Mouse (Mus musculus) forebrain, embryonic 16.5 days (tissue): Measurements from ENCODE around the gene Tm9sf4. TPM values are rescaled to one million over a fixed set of nuclear protein-coding genes. Genes with fewer than 3 reads are reported as not detected.

ENCODE experiments used
- ATAC-seq: fragments of 200-750 bp; cut with Nextera tagmentation; 2 replicates; pipeline ENCODE4 v1.8.0; 2017; ENCODE audit warnings: mild to moderate bottlenecking, moderate library complexity
- H3K27ac ChIP-seq: fragments of 300-500 bp; sonication (generic); 2 replicates; pipeline ENCODE4 v1.5.1; 2014; ENCODE audit warnings: low read length, control low read depth
- H3K27me3 ChIP-seq: fragments of 300-500 bp; sonication (generic); replicated peaks from 2 replicates; pipeline ENCODE4 v1.6.1; 2014; ENCODE audit warnings: low read length; ENCODE audit not compliant: control insufficient read depth, insufficient read depth
- H3K36me3 ChIP-seq: fragments of 300-500 bp; sonication (generic); 2 replicates; pipeline ENCODE4 v1.6.1; 2014; ENCODE audit not compliant: control insufficient read depth, insufficient read depth
- H3K4me1 ChIP-seq: fragments of 300-500 bp; sonication (generic); replicated peaks from 2 replicates; pipeline ENCODE4 v1.6.1; 2014; ENCODE audit warnings: low read length; ENCODE audit not compliant: control insufficient read depth, insufficient read depth
- H3K4me2 ChIP-seq: fragments of 300-500 bp; sonication (generic); 2 replicates; pipeline ENCODE4 v1.6.1; 2014; ENCODE audit warnings: mild to moderate bottlenecking, low read length, control low read depth
- H3K4me3 ChIP-seq: fragments of 300-500 bp; sonication (generic); replicated peaks from 2 replicates; pipeline ENCODE4 v1.5.1; 2014; ENCODE audit warnings: mild to moderate bottlenecking, low read length, control low read depth
- H3K9ac ChIP-seq: fragments of 300-500 bp; sonication (generic); replicated peaks from 2 replicates; pipeline ENCODE4 v1.6.1; 2014; ENCODE audit warnings: low read depth, low read length, control low read depth
- H3K9me3 ChIP-seq: fragments of 300-500 bp; sonication (generic); 2 replicates; pipeline ENCODE4 v1.6.1; 2016; ENCODE audit warnings: low read length; ENCODE audit not compliant: control insufficient read depth
- WGBS: fragments of 180-500 bp; shearing (Covaris S2); extraction: QIAGEN DNeasy Blood & Tissue Kit; methylation state at CpG from one replicate; pipeline ENCODE4 v1.1.7; 2014; 5-methylcytosine and 5-hydroxymethylcytosine counted together
- polyA plus RNA-seq: library from polyadenylated mRNA; unstranded; fragments of >200 nt; fragmentation: Nextera tagmentation; extraction: Ambion mirVana; gene quantifications from 2 replicates; pipeline ENCODE4 v1.2.1, GENCODE M21; 2015

The Tm9sf4 gene
- polyA plus RNA-seq, 1 experiment from 2014 or later, result 78.9 TPM

DNA sequence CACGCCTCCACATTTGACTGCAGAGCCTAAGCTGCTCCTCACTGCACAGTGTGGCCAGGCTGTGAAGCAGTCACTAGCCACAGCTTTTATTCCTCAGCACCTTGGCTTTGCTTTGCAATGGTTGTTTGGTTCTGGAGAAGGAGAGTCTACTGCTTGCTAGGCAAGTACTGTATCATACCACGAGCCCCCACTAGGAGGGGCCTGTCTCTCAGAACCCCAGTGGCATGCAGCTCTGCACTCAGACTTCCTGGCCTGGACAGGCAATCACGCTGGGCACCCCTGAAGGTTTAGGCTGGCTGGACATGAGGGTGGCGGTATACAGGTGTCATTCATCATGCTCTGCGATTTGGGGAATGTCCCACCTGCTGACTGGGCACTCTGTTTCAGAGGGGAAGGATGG is 26.9 kb upstream of the Tm9sf4 start:
- H3K9ac ChIP-seq, result no peak overlapping the region
- WGBS, result 31% methylated on average over 5 of the region's 5 CpGs
- no peak overlapping the region for H3K27ac ChIP-seq
- no peak overlapping the region for H3K4me2 ChIP-seq
- no peaks in the 10 kb centered on the region for H3K27me3 ChIP-seq
- no peaks in the 10 kb centered on the region for H3K36me3 ChIP-seq
- ATAC-seq, result no peak
- no peaks in the 10 kb centered on the region for H3K4me1 ChIP-seq
- H3K9me3 ChIP-seq, result no peaks in the 10 kb centered on the region
- H3K4me3 ChIP-seq, result no peak overlapping the region

DNA sequence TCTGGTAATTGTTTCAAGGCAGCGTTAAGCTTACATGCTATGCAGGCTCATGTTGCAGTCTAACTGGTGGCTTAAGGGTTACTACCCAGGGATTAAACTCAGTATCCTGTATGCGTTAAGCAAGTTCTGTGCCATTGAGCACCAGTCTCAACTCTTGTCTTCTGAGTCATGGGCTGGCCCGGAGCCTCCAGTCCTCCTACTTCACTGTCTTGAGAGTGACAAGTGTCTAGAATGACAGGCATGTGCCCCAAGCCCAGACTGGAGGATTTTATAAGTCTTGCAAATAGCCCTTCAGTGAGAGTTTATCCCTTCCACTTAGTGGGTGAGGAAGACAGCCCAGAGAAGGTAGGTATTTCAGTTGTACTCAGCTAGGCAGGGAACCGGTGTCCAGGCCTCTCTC is 24.9 kb upstream of the Tm9sf4 start:
- Histone ChIP-seq H3K27ac (no peak overlapping the region), H3K27me3 (no peaks in the 10 kb centered on the region), H3K9me3 (no peaks in the 10 kb centered on the region), H3K4me3 (no peak overlapping the region), H3K4me1 (0 out of 2 replicates have a peak, but pooled peaks cover 2% of the 10 kb centered on the region), H3K9ac (no peak overlapping the region), H3K4me2 (no peak overlapping the region), H3K36me3 (no peaks in the 10 kb centered on the region)
- 59% methylated on average over 4 of the region's 4 CpGs for WGBS
- no peak for ATAC-seq

- H3K9me3 ChIP-seq, result no peaks in the 10 kb centered on the region
- H3K4me3 ChIP-seq, result no peak overlapping the region
- H3K36me3 ChIP-seq, result no peaks in the 10 kb centered on the region
- 79% methylated on average over 7 of the region's 7 CpGs for WGBS
- no peak for ATAC-seq
- no peak overlapping the region for H3K9ac ChIP-seq
- no peaks in the 10 kb centered on the region; the same call in 1 of the 2 replicates for H3K27me3 ChIP-seq
- H3K4me2 ChIP-seq, result no peak overlapping the region
- H3K27ac ChIP-seq, result no peak overlapping the region
- H3K4me1 ChIP-seq, result 0 out of 2 replicates have a peak, but pooled peaks cover 2% of the 10 kb centered on the region
Observed at GRCm38 (mm10) chr2:153139158-153139557, 21.9 kb upstream of the Tm9sf4 start.

DNA sequence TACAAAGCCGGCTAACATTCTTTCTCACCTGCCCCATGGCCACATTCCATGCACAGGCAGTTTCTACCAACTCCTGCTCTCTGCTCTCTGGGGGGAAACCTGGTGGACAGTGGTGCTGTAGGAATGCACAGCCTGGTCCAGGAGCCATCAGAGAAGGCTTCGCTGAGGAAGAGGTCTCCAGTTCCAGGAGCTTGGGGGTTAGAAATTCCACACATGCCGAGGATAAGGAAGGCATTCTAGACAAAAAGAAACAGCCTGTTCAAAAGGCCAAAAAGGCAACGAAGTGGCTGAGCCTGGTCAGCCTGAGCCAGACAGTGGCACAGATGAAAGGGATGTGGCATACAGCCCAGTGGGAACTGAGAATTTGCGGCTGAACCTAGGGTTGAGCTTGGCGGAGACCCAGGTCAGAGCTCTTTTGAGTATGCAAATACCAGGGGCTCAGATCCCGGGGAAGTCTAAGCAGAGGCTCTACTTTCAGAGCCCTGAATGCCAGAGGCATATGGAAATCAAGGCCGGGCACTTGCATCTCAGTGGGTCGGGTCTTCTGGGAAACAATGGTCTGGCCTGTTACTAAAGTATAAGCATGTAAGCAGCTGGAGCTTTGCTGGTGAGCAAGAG is 21.0 kb upstream of the Tm9sf4 start:
- no peaks in the 10 kb centered on the region for H3K9me3 ChIP-seq
- peak; percentile 67; the same call in 1 of the 2 replicates for ATAC-seq
- 0 out of 2 replicates have a peak, but pooled peaks cover 2% of the 10 kb centered on the region for H3K4me1 ChIP-seq
- H3K36me3 ChIP-seq, result no peaks in the 10 kb centered on the region
- H3K27me3 ChIP-seq, result no peaks in the 10 kb centered on the region; the same call in 1 of the 2 replicates
- no peak overlapping the region for H3K9ac ChIP-seq
- H3K4me3 ChIP-seq, result no peak overlapping the region
- no peak overlapping the region for H3K4me2 ChIP-seq
- 5% methylated on average over 9 of the region's 9 CpGs for WGBS
- H3K27ac ChIP-seq, result no peak overlapping the region

- Histone ChIP-seq H3K27me3 (no peaks in the 10 kb centered on the region; the same call in 1 of the 2 replicates), H3K27ac (no peak overlapping the region), H3K9ac (no peak overlapping the region), H3K4me1 (0 out of 2 replicates have a peak, but pooled peaks cover 2% of the 10 kb centered on the region), H3K4me2 (no peak overlapping the region), H3K36me3 (no peaks in the 10 kb centered on the region), H3K4me3 (no peak overlapping the region), H3K9me3 (no peaks in the 10 kb centered on the region)
- 27% methylated on average over 10 of the region's 10 CpGs for WGBS
- no peak for ATAC-seq
Observed at GRCm38 (mm10) chr2:153142620-153143199, 18.4 kb upstream of the Tm9sf4 start.

DNA sequence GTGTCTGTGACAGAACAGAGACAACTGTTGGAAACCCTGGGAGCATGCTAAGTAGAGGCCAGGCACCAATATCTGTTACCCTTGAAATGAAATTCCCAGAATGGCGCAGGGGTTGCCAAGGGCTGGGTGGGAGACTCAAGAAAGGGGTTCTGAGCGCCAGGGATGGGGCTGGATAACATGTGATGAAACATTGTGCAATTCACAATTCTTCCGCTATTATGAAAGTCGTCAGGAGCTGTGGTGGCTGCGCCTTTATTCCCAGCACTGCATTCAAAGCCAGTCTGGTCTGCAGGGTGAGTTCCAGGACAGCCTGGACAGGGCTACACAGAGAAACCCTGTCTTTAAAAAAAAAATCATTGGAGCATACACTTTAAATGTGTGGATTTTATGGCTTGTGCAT is 15.8 kb upstream of the Tm9sf4 start:
- no peak for ATAC-seq

DNA sequence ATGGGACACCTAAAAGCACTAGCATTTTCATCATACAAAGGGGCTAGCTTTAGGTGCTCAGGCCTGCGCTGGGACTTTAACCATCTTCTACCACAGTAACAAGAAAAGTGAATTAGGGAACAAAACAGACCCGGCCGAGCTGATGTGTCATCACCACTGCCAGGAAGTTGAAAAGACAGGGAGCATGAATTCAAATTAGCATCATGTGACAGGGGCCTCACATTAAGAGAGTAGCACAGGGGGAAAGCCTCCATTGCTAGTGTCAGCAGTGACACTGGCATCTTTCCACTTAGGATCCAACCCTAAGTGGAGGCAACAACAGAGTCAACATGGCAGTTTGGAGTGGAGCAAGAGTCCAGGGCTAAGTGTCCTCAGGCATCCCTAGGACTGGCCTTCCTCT is 13.9 kb upstream of the Tm9sf4 start:
- H3K36me3 ChIP-seq, result no peaks in the 10 kb centered on the region
- no peak overlapping the region for H3K27ac ChIP-seq
- H3K4me2 ChIP-seq, result no peak overlapping the region
- H3K4me3 ChIP-seq, result no peak overlapping the region
- H3K9ac ChIP-seq, result no peak overlapping the region
- ATAC-seq, result no peak
- H3K9me3 ChIP-seq, result no peaks in the 10 kb centered on the region
- H3K27me3 ChIP-seq, result no peaks in the 10 kb centered on the region; the same call in none of the 2 replicates
- WGBS, result 70% methylated on average over 3 of the region's 3 CpGs
- no peaks in the 10 kb centered on the region for H3K4me1 ChIP-seq

More for the DNA sequence above, 15.8 kb upstream of the Tm9sf4 start:
- no peak overlapping the region for H3K4me3 ChIP-seq
- no peak overlapping the region for H3K9ac ChIP-seq
- no peaks in the 10 kb centered on the region for H3K9me3 ChIP-seq
- WGBS, result 65% methylated on average over 5 of the region's 5 CpGs
- no peaks in the 10 kb centered on the region for H3K36me3 ChIP-seq
- H3K4me2 ChIP-seq, result no peak overlapping the region
- H3K27ac ChIP-seq, result no peak overlapping the region
- no peaks in the 10 kb centered on the region; the same call in none of the 2 replicates for H3K27me3 ChIP-seq
- H3K4me1 ChIP-seq, result 0 out of 2 replicates have a peak, but pooled peaks cover 2% of the 10 kb centered on the region

DNA sequence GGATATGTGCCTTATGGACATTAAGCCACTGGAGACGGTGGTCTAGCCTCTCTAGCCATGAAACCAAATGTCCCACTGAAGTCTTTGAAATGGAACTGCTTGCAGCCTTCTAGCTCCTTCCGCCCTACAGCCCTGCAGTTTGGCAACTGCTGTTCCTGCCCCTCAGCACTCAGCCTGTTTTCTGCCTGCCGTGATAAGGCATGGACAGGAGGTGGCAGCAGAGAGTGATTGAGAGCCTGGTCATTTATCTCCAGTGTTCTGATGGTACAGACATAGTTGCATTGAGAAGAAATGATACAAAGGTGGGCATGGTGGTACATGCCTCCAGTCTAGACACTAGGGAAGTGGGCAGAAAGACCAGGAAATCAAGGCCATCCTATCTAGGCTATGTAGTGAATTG is 13.4 kb upstream of the Tm9sf4 start:
- Histone ChIP-seq H3K36me3 (no peaks in the 10 kb centered on the region), H3K27ac (no peak overlapping the region), H3K9me3 (no peaks in the 10 kb centered on the region), H3K9ac (no peak overlapping the region), H3K4me2 (no peak overlapping the region), H3K4me3 (no peak overlapping the region), H3K4me1 (no peaks in the 10 kb centered on the region), H3K27me3 (no peaks in the 10 kb centered on the region; the same call in none of the 2 replicates)
- ATAC-seq, result peak; percentile 43; the same call in 1 of the 2 replicates
- WGBS, result 23% methylated on average over 3 of the region's 3 CpGs

DNA sequence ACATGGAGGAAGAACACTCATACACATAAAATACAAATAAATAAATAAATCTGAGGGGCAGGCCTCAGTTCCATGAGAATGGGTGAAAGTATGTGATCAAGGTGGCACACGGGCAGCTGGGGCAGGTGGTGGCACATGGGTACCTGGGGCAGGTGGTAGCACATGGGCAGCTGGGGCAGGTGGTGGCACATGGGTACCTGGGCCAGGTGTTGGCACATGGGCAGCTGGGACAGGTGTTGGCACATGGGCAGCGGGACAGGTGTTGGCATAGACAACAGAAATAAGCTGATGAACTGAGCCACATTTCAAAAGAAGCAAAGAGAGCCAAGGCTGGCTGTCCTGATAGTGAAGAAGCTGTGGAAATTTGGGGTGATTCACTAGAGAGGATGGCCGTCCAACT is 11.4 kb upstream of the Tm9sf4 start:
- 82% methylated on average over 3 of the region's 3 CpGs for WGBS
- H3K4me1 ChIP-seq, result no peaks in the 10 kb centered on the region
- H3K27ac ChIP-seq, result no peak overlapping the region
- H3K27me3 ChIP-seq, result no peaks in the 10 kb centered on the region; the same call in none of the 2 replicates
- H3K36me3 ChIP-seq, result no peaks in the 10 kb centered on the region
- H3K4me2 ChIP-seq, result no peak overlapping the region
- no peak overlapping the region for H3K4me3 ChIP-seq
- ATAC-seq, result no peak
- no peak overlapping the region for H3K9ac ChIP-seq
- no peaks in the 10 kb centered on the region for H3K9me3 ChIP-seq
